Mouse (Mus musculus) bone marrow, adult 2 months (tissue): Measurements from ENCODE around the gene Adgrg3.

Experiments used
- CTCF ChIP-seq: fragments of 200-500 bp; IDR thresholded peaks from 2 replicates; pipeline ENCODE4 v1.5.1; 2011; ENCODE audit warnings: low read length, control low read depth; ENCODE audit not compliant: control insufficient read depth, insufficient read depth
- POLR2A ChIP-seq: fragments of 200-500 bp; IDR thresholded peaks from 2 replicates; pipeline ENCODE4 v1.6.1; 2011; ENCODE audit warnings: low read depth, mild to moderate bottlenecking, control low read depth, low read length, borderline replicate concordance; ENCODE audit not compliant: control insufficient read depth

- TF ChIP-seq POLR2A = peak; percentile 31; the same call in 1 of the 2 replicates
- no peak for TF ChIP-seq CTCF
Measured at GRCm38 (mm10) chr8:94978131-94978530, 39.4 kb upstream of the Adgrg3 start.
